Mouse (Mus musculus) embryo, embryonic 11 days (tissue): Measurements from ENCODE around the gene Hspb9.

ENCODE experiments used
- DNase-seq: peaks from one replicate; pipeline ENCODE4 v3.0.0-alpha.2; 2015

The Hspb9 gene

GRCm38 (mm10) chr11:100762831-100763230, 49.2 kb downstream of the Hspb9 start, which contains the start of gene Hcrt:
Gene Hcrt, minus strand, starts transcription at chr11:100762931.
- DNase-seq = no peak
